Mouse (Mus musculus) cerebellum, adult 18-20 months (tissue): ENCODE data around the gene Gm45713.

Experiments used
- DNase-seq, 2 experiments: peaks; one replicate each; pipeline ENCODE4 v3.0.0; 2021

The Gm45713 gene

GRCm38 (mm10) chr7:45092828-45093515 lies 43.1 kb downstream of the Gm45713 start:
- DNase-seq = no peak

GRCm38 (mm10) chr7:45092048-45092447 lies 44.0 kb downstream of the Gm45713 start, which contains the start of gene Rcn3:
Gene Rcn3 (minus strand): TSS chr7:45092221.
- DNase-seq = no peak

GRCm38 (mm10) chr7:45091001-45091990 lies 44.7 kb downstream of the Gm45713 start:
- DNase-seq = no peak

- DNase-seq = no peak
Measured at GRCm38 (mm10) chr7:45090251-45090977, 45.6 kb downstream of the Gm45713 start.

- no peak for DNase-seq
Measured at GRCm38 (mm10) chr7:45088597-45088996, 47.4 kb downstream of the Gm45713 start.

GRCm38 (mm10) chr7:45086084-45086483 lies 49.9 kb downstream of the Gm45713 start:
- DNase-seq = no peak

- no peak for DNase-seq
Measured at GRCm38 (mm10) chr7:45083300-45083890, 52.6 kb downstream of the Gm45713 start.

- DNase-seq = no peak
Measured at GRCm38 (mm10) chr7:45082401-45083299, 53.4 kb downstream of the Gm45713 start.

GRCm38 (mm10) chr7:45081016-45081415 lies 55.0 kb downstream of the Gm45713 start:
- DNase-seq = no peak

GRCm38 (mm10) chr7:45079856-45080255 lies 56.2 kb downstream of the Gm45713 start:
- DNase-seq = peak; percentile 84 to 92

- peak; percentile 72 to 79 for DNase-seq
Measured at GRCm38 (mm10) chr7:45078513-45078912, 57.5 kb downstream of the Gm45713 start.

- no peak for DNase-seq
Measured at GRCm38 (mm10) chr7:45077829-45078228, 58.2 kb downstream of the Gm45713 start.

- DNase-seq = no peak
Measured at GRCm38 (mm10) chr7:45077322-45077721, 58.7 kb downstream of the Gm45713 start.

GRCm38 (mm10) chr7:45076501-45076900 lies 59.5 kb downstream of the Gm45713 start:
- no peak for DNase-seq
